Mouse (Mus musculus) stomach, postnatal 0 days (tissue): Measurements from ENCODE around the gene Olfr161.

Experiments used
- CTCF ChIP-seq: IDR thresholded peaks from 2 replicates; pipeline ENCODE4 v1.5.1; 2016; ENCODE audit warnings: antibody characterized with exemption, low read depth, mild to moderate bottlenecking, moderate library complexity
- EP300 ChIP-seq: optimal IDR thresholded peaks from 2 replicates; pipeline ENCODE3; 2016; ENCODE audit warnings: antibody characterized with exemption

DNA sequence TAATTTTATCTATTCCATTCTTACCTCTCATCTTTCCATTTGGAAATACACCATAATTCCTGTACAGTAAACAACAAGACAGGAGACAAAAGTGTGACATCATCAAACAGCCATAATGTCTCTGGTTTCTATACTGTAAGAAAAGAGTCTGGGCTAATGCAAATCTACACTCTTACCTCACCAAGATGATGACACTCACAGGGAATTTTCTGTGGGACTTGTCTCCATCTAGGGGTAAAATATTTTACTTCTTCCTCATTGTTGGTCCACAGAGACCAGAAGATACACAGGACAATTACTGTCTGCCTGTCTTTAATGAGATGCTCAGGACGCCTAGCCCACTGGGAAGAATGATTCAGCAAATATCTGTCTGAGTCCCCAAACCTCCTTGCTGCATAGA, at the start of gene Olfr161:
- TF ChIP-seq CTCF (no peak), EP300 (no peak)
